Mouse (Mus musculus) testis, adult 2 months (tissue): Measurements from ENCODE around the gene Enpp7.

Experiments
- CTCF ChIP-seq: fragments of 200-500 bp; IDR thresholded peaks from 2 replicates; pipeline ENCODE4 v1.5.1; 2012; ENCODE audit warnings: low read depth, mild to moderate bottlenecking, inconsistent platforms, low read length, moderate library complexity; ENCODE audit not compliant: control insufficient read depth, insufficient read depth, insufficient replicate concordance
- POLR2A ChIP-seq: fragments of 200-500 bp; IDR thresholded peaks from 2 replicates; pipeline ENCODE4 v1.6.1; 2012; ENCODE audit warnings: low read depth, mild to moderate bottlenecking, inconsistent platforms, low read length, moderate library complexity; ENCODE audit not compliant: control insufficient read depth

DNA sequence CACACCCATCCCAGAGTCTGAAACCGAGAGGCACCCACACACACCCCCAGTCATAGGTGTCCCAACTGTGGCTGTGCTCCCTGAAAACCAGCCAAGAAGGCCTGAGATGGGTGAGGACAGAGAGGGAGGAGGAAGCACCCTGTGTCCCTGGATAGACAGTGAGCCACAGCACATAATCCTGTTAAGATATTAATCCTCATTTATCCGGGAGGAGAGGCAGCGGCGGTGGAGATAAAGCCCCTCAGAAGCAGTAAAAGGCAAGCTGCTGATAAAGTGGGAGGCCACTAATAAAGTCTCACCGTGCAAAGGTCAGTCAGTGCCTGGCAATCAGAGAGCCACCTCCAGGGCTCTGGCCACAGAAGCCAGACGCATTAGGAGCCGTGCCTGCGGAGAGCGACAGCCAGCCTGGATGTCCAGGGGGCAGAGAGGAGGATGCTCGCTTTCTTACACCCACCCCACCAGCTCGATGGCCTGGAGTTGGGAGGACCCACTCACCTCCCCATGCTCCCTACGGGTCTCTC, 5.3 kb upstream of the Enpp7 start:
- TF ChIP-seq CTCF (no peak), POLR2A (no peak)
